Mouse (Mus musculus) hindbrain, embryonic 10.5 days (tissue): ENCODE results near the gene Pogk. TPM values are rescaled to one million over a fixed set of nuclear protein-coding genes. Genes with fewer than 3 reads are reported as not detected.
A peak's percentile ranks its signal among the peaks of the same experiment; 100 is the strongest.

Source experiments
- DNase-seq: peaks from one replicate; pipeline ENCODE4 v3.0.0-alpha.2; 2017; ENCODE audit warnings: low spot score
- H3K27ac ChIP-seq: fragments of 300-500 bp; sonication (generic); 2 replicates; pipeline ENCODE4 v1.5.1; 2016; ENCODE audit warnings: mild to moderate bottlenecking, moderate library complexity
- H3K27me3 ChIP-seq: fragments of 300-500 bp; sonication (generic); 2 replicates; pipeline ENCODE4 v1.6.1; 2016; ENCODE audit warnings: mild to moderate bottlenecking; ENCODE audit not compliant: poor library complexity, insufficient read depth, severe bottlenecking
- H3K36me3 ChIP-seq: fragments of 300-500 bp; sonication (generic); 2 replicates; pipeline ENCODE4 v1.6.1; 2016; ENCODE audit warnings: mild to moderate bottlenecking, moderate library complexity
- H3K4me1 ChIP-seq: fragments of 300-500 bp; sonication (generic); replicated peaks from 2 replicates; pipeline ENCODE4 v1.6.1; 2016; ENCODE audit warnings: mild to moderate bottlenecking
- H3K4me3 ChIP-seq: fragments of 300-500 bp; sonication (generic); 2 replicates; pipeline ENCODE4 v1.5.1; 2016; ENCODE audit warnings: mild to moderate bottlenecking, moderate library complexity
- H3K9me3 ChIP-seq: fragments of 300-500 bp; sonication (generic); 2 replicates; pipeline ENCODE4 v1.6.1; 2016; ENCODE audit warnings: mild to moderate bottlenecking, moderate library complexity
- WGBS: fragments of 180-500 bp; shearing (Covaris S2); methylation state at CpG from one replicate; pipeline ENCODE4 v1.1.7; 2016; 5-methylcytosine and 5-hydroxymethylcytosine counted together
- polyA plus RNA-seq: library from polyadenylated mRNA; unstranded; fragments of >200 nt; fragmentation: Nextera tagmentation; extraction: Ambion mirVana; gene quantifications from 2 replicates; pipeline ENCODE4 v1.2.1, GENCODE M21; 2016

Pogk gene
- polyA plus RNA-seq, 1 experiment from 2014 or later = 33.2 TPM

DNA sequence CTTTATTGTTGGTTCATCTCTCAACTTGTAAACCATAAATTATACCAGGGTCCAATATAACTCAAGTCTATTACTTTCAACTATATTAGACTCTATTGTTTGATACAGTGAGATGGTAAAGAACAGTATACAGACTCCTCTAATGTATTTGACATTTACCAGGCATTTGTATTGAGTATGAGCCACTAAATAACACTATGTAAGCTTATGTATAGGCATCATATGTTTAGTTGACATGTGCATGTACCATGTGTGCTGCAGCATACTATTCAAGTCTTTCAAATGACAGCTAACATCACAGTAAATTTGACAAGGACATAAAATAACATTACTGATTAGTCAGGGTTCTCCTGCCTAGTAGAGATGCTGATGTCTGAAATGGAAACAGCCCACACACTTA is 46.5 kb downstream of the Pogk start:
- Histone ChIP-seq H3K4me3 (no peak overlapping the region), H3K9me3 (no peaks in the 10 kb centered on the region), H3K27ac (no peak overlapping the region), H3K4me1 (no peaks in the 10 kb centered on the region), H3K36me3 (no peaks in the 10 kb centered on the region), H3K27me3 (no peaks in the 10 kb centered on the region)
- DNase-seq = no peak

DNA sequence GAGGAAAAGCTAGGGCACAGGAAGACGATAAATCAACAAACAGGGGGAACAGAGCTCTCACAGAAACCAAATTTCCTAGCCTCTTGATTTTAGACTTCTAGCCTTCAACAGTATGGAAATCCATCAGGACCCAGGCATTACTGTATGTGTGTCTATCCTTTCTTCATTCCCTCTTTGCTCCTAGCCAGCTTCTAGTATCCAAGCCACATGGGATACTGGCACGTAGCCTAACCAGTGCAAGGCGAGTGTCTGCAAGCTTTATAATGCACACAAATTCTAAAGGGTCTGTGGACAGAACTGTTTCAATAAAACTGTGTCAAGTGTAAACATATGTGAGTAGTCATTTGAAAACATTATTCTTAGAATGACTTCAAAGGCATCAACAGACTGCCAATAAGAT is 47.0 kb downstream of the Pogk start:
- H3K9me3 ChIP-seq = no peaks in the 10 kb centered on the region
- H3K4me3 ChIP-seq = no peak overlapping the region
- no peaks in the 10 kb centered on the region for H3K36me3 ChIP-seq
- H3K4me1 ChIP-seq = no peaks in the 10 kb centered on the region
- WGBS = 86% methylated on average over 3 of the region's 3 CpGs
- no peaks in the 10 kb centered on the region for H3K27me3 ChIP-seq
- no peak for DNase-seq
- no peak overlapping the region for H3K27ac ChIP-seq

GRCm38 (mm10) chr1:166361842-166362241 is 47.8 kb downstream of the Pogk start:
- Histone ChIP-seq H3K27me3 (no peaks in the 10 kb centered on the region), H3K4me1 (no peaks in the 10 kb centered on the region), H3K9me3 (no peaks in the 10 kb centered on the region), H3K27ac (no peak overlapping the region), H3K36me3 (no peaks in the 10 kb centered on the region), H3K4me3 (no peak overlapping the region)
- 76% methylated on average over 3 of the region's 3 CpGs for WGBS
- DNase-seq = no peak

GRCm38 (mm10) chr1:166360896-166361295 is 48.8 kb downstream of the Pogk start:
- H3K36me3 ChIP-seq = no peaks in the 10 kb centered on the region
- H3K9me3 ChIP-seq = no peaks in the 10 kb centered on the region
- DNase-seq = no peak
- H3K27ac ChIP-seq = no peak overlapping the region
- no peaks in the 10 kb centered on the region for H3K27me3 ChIP-seq
- H3K4me1 ChIP-seq = no peaks in the 10 kb centered on the region
- no peak overlapping the region for H3K4me3 ChIP-seq
- WGBS = 81% methylated on average over 5 of the region's 5 CpGs

DNA sequence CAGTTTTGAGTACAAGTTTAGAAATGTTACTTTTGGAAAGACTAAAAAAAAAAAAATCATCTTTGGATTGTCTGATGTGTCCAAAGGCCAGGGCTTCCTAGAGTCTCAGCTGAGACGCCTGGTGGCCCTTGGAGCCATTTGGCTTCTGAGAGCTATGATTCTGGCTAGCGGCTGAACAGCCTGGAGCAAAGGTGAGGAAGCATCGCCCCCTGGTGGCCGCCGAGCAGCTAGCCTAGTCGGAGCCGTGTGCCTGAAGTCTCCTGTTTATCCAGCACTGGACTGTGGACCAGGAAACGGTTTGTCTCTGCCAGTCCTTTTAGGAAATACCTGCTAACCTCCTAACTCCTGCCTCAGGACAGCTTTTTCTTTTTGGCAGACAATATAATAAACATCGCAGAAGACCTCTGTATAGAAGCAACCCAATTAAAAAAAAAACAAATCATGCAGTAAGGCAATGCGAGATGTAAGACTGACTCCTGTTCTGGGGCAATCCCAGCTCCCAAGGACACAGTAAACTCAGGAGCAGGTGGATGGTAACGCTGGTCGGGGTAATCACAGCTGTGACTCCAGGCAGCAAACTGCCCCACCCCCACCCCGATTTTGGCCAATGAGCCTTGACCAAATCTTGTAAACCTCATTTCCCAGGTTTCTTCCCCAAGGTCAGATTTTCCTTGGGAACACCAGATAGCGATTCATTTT is 49.4 kb downstream of the Pogk start:
- Histone ChIP-seq H3K4me3 (no peak overlapping the region), H3K9me3 (no peaks in the 10 kb centered on the region), H3K4me1 (no peaks in the 10 kb centered on the region), H3K27ac (no peak overlapping the region), H3K36me3 (no peaks in the 10 kb centered on the region), H3K27me3 (no peaks in the 10 kb centered on the region)
- DNase-seq = peak; percentile 87
- WGBS = 27% methylated on average over 14 of the region's 14 CpGs

GRCm38 (mm10) chr1:166349751-166350150 is 59.9 kb downstream of the Pogk start:
- Histone ChIP-seq H3K27me3 (no peaks in the 10 kb centered on the region), H3K36me3 (no peaks in the 10 kb centered on the region), H3K4me1 (peaks cover 7% of the 10 kb centered on the region; the same call in 1 of the 2 replicates), H3K27ac (no peak overlapping the region), H3K9me3 (no peaks in the 10 kb centered on the region), H3K4me3 (no peak overlapping the region)
- peak; percentile 18 for DNase-seq
- 78% methylated on average over 11 of the region's 11 CpGs for WGBS

DNA sequence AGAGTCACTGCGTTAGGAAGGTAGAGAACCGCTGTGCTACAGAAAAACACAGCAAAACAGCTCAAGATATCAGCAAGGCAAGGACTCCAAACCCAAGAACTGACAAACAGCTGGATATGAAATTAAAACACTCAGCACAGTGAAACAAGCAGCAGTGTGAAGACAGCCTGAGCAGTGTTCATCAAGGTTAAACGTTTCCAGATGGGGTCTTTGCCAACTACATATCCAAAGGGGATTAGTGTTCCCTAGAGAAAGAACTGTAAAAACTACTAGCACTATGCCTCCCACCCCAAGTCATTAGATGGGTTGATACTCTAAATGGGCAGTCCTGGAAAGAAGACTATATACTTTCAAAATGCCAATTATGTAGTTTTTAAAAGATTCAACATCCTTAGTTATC is 60.3 kb downstream of the Pogk start:
- Histone ChIP-seq H3K9me3 (no peaks in the 10 kb centered on the region), H3K27ac (no peak overlapping the region), H3K4me1 (peaks cover 11% of the 10 kb centered on the region), H3K36me3 (no peaks in the 10 kb centered on the region), H3K4me3 (no peak overlapping the region), H3K27me3 (no peaks in the 10 kb centered on the region)
- 73% methylated on average over 3 of the region's 3 CpGs for WGBS
- DNase-seq = no peak

DNA sequence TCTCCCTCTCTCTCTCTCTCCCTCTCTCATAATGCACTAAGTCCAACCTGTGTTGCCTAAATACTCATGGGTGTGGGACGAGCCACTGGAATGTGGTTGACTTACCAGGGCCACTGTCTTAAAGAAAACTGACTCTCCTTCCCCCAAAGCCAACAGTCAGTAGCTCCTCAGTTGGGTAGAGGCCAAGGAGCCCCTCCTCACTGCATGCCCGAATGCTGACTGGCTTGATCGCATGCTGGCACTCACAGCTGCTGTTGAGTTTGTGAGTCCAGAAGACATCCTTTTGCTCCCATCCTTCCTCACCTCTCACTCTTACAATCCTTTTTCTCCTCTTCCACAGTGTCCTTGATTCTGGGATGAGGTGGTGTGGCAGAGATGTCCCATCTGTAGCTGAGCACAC is 62.8 kb downstream of the Pogk start:
- no peak for DNase-seq
- WGBS = 77% methylated on average over 3 of the region's 3 CpGs
- Histone ChIP-seq H3K9me3 (no peaks in the 10 kb centered on the region), H3K27me3 (no peaks in the 10 kb centered on the region), H3K4me3 (no peak overlapping the region), H3K4me1 (peaks cover 13% of the 10 kb centered on the region), H3K27ac (no peak overlapping the region), H3K36me3 (no peaks in the 10 kb centered on the region)

GRCm38 (mm10) chr1:166345602-166346001 is 64.1 kb downstream of the Pogk start:
- Histone ChIP-seq H3K4me1 (peaks cover 13% of the 10 kb centered on the region), H3K36me3 (no peaks in the 10 kb centered on the region), H3K4me3 (no peak overlapping the region), H3K9me3 (no peaks in the 10 kb centered on the region), H3K27ac (no peak overlapping the region), H3K27me3 (no peaks in the 10 kb centered on the region)
- 96% methylated on average over 6 of the region's 6 CpGs for WGBS
- DNase-seq = no peak

- no peak overlapping the region for H3K4me3 ChIP-seq
- no peaks in the 10 kb centered on the region for H3K9me3 ChIP-seq
- peak; percentile 19 for DNase-seq
- H3K27me3 ChIP-seq = no peaks in the 10 kb centered on the region
- H3K36me3 ChIP-seq = no peaks in the 10 kb centered on the region
- peaks cover 13% of the 10 kb centered on the region for H3K4me1 ChIP-seq
- no peak overlapping the region for H3K27ac ChIP-seq
- WGBS = 65% methylated on average over 8 of the region's 8 CpGs
Measured at GRCm38 (mm10) chr1:166344300-166345077, 65.2 kb downstream of the Pogk start.

- no peak overlapping the region for H3K27ac ChIP-seq
- DNase-seq = no peak
- H3K4me1 ChIP-seq = peaks cover 13% of the 10 kb centered on the region
- 73% methylated on average over 5 of the region's 5 CpGs for WGBS
- H3K9me3 ChIP-seq = no peaks in the 10 kb centered on the region
- H3K4me3 ChIP-seq = no peak overlapping the region
- no peaks in the 10 kb centered on the region for H3K27me3 ChIP-seq
- H3K36me3 ChIP-seq = no peaks in the 10 kb centered on the region
Measured at GRCm38 (mm10) chr1:166343586-166343985, 66.1 kb downstream of the Pogk start.

DNA sequence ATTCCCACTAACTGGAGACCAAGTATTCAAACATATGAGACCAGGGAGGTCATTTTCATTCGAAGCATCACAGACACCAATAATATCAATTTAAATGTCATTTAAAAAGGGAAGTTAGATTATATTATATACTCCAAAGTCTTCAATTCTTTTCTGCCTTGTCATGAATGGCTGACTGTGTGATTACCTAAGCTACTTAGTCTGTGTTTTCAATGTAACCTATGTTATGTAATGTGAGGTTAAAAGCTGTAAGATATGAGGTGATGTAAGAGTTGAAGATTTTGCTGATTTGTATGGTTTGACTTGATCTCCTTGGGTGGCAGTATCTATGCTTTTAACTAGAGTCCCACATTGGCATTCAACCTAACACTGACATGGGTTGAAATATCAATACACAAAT is 67.1 kb downstream of the Pogk start:
- H3K27me3 ChIP-seq = no peaks in the 10 kb centered on the region
- WGBS = 86% methylated on average over 1 of the region's 1 CpGs

DNA sequence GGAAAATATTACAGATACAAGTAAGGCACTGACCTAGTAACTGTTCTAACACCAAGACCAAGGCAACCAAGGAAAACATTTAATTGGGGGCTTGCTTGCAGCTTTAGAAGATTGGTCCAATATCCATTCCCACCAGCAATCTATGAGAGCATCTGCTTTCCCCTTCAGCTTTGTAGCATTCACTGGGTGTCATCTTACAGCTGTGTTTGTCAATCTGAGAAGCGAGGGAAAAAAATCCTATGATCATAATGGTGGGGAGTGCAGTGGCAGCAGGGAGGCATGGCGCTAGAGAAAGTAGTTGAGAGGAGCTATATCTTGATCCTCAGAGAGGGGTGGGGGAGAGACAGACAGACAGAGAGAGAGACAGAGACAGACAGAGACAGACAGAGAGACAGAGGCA is 67.6 kb downstream of the Pogk start:
- H3K9me3 ChIP-seq = no peaks in the 10 kb centered on the region
- H3K27ac ChIP-seq = no peak overlapping the region
- no peaks in the 10 kb centered on the region for H3K27me3 ChIP-seq
- WGBS = 66% methylated on average over 2 of the region's 2 CpGs
- DNase-seq = no peak
- peaks cover 10% of the 10 kb centered on the region for H3K4me1 ChIP-seq
- H3K36me3 ChIP-seq = no peaks in the 10 kb centered on the region
- no peak overlapping the region for H3K4me3 ChIP-seq

More for the DNA sequence above, 67.1 kb downstream of the Pogk start:
- H3K4me3 ChIP-seq = no peak overlapping the region
- peaks cover 10% of the 10 kb centered on the region for H3K4me1 ChIP-seq
- H3K27ac ChIP-seq = no peak overlapping the region
- DNase-seq = no peak
- no peaks in the 10 kb centered on the region for H3K36me3 ChIP-seq
- H3K9me3 ChIP-seq = no peaks in the 10 kb centered on the region
